Mouse (Mus musculus) liver, adult 2 months (tissue): Measurements from ENCODE around the gene Ahcy.

ENCODE experiments used
- CTCF ChIP-seq: fragments of 200-500 bp; IDR thresholded peaks from 2 replicates; pipeline ENCODE4 v1.5.1; 2011; ENCODE audit warnings: low read depth, low read length, control low read depth
- POLR2A ChIP-seq: fragments of 200-500 bp; IDR thresholded peaks from 2 replicates; pipeline ENCODE4 v1.6.1; 2011; ENCODE audit warnings: low read length, control low read depth; ENCODE audit not compliant: insufficient read depth; ENCODE audit errors: extremely low read depth

DNA sequence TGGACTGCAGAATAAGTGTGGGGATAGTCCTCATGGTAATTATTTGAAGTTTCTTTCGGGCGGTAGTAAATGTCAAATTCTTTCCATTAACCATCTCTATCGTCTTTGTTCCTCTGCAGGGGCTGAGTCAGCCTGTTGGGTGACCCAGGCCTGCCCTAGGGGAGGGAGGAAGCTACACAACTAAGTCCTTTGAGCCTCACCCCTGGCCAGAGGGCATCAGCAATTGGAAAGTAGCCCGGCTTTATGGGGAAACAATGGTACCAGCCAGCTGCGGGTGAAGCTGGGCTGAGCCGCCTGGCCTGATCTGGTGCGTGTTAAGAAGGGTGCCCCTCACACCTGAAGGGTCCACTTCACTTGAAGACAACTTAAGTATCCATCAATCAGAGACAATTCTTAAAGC lies 25.1 kb upstream of the Ahcy start:
- TF ChIP-seq CTCF (no peak), POLR2A (no peak)
